Mouse (Mus musculus): ENCODE measurements around the gene Prodh2.

Prodh2 gene

GRCm38 (mm10) chr7:30550603-30551002, 57.2 kb downstream of the Prodh2 start:
- DNase-seq: no peak

GRCm38 (mm10) chr7:30551445-30552101, 58.2 kb downstream of the Prodh2 start:
- DNase-seq: no peak

- peak; percentile 95 for DNase-seq
Measured at GRCm38 (mm10) chr7:30552102-30553020, 58.9 kb downstream of the Prodh2 start, which contains the start of the genes Hspb6 and Proser3. Gene Hspb6, plus strand, starts transcription at chr7:30552178. Gene Proser3, minus strand, starts transcription at chr7:30552299.

DNA sequence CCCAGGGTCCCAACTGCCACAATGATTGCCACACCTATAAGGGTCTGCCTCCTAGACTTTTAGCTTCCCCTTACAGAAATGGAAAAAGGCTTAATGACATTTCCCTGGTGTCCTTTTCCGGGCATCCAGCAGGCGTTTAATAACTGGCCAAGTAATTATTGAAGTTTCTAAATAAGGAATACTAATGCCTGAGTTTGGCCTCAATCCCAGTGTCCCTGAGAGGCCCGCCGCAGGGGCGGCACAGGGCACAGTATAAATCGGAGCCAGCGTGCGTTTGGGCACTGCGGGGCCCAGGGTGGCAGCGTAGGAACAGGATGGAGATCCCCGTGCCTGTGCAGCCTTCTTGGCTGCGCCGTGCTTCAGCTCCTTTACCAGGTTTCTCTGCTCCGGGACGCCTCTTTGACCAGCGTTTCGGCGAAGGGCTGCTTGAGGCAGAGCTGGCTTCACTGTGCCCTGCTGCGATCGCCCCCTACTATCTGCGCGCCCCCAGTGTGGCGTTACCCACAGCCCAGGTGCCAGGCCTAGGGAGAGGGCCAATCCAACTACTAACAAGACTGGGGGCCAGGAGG, 59.7 kb downstream of the Prodh2 start:
- DNase-seq: no peak

DNA sequence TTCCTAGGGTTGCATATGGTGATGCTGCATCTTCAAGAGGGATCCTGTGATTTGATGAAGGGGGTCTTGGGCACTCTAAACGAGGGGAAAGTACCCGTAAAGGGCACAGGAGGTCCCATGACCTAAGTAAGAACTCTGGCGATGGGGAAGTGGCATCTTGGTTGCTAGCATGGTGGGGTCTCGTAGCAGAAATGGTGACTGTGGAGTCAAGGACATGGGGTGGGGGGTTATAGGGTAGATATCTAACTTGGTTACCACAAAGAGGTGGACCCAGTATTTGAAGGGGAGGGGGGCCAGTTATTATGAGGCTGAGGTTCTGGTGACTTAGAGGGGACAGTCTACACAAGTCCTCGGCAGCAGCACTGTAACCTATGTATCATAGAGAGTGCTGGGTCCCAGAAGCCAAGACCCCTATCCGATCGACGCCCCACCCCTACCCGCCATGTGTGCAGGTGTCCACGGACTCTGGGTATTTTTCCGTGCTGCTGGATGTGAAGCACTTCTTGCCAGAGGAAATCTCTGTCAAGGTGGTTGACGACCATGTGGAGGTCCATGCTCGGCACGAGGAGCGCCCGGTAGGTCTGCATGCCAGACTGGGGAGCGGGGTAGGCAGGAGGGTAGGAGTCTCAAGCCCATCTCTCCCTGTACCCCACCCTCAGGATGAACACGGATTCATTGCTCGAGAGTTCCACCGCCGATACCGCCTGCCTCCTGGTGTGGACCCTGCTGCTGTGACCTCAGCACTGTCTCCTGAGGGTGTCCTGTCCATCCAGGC, 60.6 kb downstream of the Prodh2 start:
- no peak for DNase-seq

GRCm38 (mm10) chr7:30556894-30557536, 63.6 kb downstream of the Prodh2 start:
- no peak for DNase-seq

- no peak for DNase-seq
Measured at GRCm38 (mm10) chr7:30557901-30558514, 64.6 kb downstream of the Prodh2 start.

GRCm38 (mm10) chr7:30558656-30559442, 65.4 kb downstream of the Prodh2 start:
- DNase-seq: no peak

- DNase-seq: peak; percentile 91
Measured at GRCm38 (mm10) chr7:30559443-30559954, 66.1 kb downstream of the Prodh2 start, which contains the start of gene Lin37. Gene Lin37, minus strand, starts transcription at chr7:30559838.

GRCm38 (mm10) chr7:30560296-30560695, 66.9 kb downstream of the Prodh2 start:
- no peak for DNase-seq

DNA sequence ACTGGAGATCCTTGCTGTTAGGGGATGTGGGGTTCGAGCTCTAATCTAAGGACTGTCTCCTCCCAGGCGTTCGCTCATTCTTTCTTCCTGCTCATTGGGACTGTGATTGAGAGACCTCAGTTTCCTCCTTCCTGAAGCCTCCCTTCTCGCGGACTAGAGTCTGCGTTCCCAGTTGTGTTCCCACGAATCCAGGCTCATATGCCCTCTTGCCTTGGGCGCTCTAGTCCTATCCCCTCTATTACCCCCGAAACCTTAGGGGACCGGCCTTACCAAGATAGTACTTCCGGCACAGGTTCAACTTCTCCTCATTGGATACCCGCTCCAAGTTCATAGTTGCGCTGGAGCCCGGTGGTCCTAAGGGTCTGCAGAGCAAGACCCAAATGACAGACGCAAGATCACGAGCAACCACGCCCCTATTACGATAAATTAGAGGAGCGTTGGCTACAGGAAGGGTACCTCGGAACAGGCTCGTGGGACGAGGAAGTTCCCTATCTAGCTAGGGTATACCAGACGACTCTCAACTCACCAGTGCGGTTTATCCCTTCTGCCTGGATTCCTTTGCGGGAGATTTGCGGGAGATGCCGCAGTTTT, 69.2 kb downstream of the Prodh2 start:
- no peak for DNase-seq
